Mouse (Mus musculus) spleen, adult 2 months (tissue): ENCODE measurements around the gene Atp10a.

Experiments
- CTCF ChIP-seq: fragments of 200-500 bp; IDR thresholded peaks from 2 replicates; pipeline ENCODE4 v1.5.1; 2011; ENCODE audit warnings: mild to moderate bottlenecking, inconsistent platforms; ENCODE audit not compliant: insufficient read depth, insufficient read length, insufficient replicate concordance; ENCODE audit errors: extremely low read depth
- POLR2A ChIP-seq: fragments of 200-500 bp; IDR thresholded peaks from 2 replicates; pipeline ENCODE4 v1.6.1; 2011; ENCODE audit warnings: low read depth, low read length, inconsistent platforms

DNA sequence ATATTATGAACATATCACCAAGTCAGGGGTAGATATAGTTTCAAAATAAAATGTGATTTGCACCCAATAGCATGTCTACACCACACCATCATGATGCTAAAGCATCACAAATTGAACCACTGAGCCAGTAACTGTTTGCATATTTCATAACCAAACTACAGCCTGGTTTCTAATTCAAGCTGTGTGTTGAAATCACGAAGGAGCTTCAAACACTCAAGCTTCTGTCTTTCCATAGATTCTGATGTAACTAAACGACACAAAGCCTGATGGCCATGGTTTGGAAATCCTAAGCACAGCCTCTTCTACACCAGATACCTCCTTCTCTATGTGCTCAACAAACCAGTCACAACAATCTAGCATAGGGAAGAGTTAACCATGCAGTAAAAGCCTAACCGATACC, 207.2 kb downstream of the Atp10a start:
- no peak for TF ChIP-seq CTCF
- TF ChIP-seq POLR2A = no peak
